Mouse (Mus musculus): ENCODE data around the gene Letm1.

DNA sequence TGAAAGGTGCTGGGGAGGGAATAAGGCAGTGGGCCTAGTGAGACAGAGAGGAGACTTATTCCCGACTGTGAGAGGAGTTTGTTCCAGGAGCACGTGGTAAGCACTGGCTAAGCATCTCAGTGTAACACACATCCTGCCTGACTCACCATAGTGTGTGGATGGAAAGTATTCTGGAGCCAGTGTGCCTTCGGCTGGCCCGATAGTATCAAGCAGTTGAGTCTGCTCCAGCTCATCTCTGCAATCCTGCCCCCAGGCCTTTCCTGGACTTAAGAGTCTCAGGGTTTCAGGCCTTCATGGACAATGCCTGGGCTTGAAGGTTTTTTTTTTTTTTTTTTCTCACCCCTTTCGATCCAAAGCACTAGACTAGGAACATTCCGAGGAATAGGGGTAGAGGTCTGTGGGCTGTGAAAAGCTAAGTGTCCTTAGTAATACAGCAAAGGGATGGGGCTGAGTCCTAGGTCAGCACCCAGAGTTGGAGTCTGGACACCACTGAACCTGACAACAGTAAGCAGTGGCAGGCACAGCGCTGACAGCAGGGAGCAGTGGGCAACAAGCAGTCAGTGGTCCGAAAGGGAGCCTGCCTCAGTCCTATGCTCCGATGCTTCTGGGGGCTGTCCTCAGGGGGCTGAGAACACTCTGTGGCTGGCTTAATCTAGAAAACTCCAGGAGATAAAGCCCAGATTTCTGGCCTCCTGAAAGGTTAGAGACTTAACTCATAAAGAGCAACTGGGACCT is 36.7 kb upstream of the Letm1 start:
- no peak for TF ChIP-seq CTCF (conservative IDR thresholded peaks at IDR 0.05; ENCODE audit: insufficient read depth, insufficient read length, low read depth, low read length)
- TF ChIP-seq POLR2A (IDR thresholded peaks at IDR 0.05; ENCODE audit: low read depth, low read length) = no peak

All from kidney, adult 2 months (tissue).